ENCODE assay signal across 8 mouse cellular contexts in the genomic region with DNA sequence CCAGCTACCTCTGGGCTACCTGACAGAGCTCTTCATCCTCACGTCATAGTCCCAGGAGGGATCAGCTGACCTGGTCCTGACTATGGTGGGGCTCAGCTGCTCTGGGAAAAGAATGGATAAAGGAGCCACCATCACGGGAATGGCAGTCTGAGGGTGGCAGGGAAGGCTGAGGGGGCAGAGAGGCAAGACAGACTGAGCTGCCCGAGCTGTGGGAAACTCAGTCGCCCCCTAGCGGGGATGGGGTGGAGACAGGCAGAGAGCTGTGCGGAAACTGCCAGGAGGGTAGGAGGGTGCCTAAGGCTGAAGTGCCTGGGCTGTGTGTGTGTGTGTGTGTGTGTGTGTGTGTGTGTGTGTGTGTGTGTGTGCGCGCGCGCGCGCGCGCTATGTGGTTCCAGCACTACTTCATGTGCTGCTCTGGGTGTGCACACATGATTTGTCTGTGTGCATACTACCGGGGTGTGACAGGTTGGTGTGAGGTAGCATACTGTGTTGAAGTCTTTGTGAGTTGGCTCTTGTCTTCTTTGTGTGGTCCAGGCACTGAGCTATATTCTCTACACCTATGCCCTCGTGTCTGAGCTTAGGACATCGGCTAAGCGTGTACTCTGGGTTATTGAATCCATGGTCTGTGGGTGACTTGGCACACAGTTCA. TPM values are rescaled to one million over a fixed set of nuclear protein-coding genes. Genes with fewer than 3 reads are reported as not detected.
DNase-seq lines count a peak whose midpoint lies in the region; ATAC-seq lines count a peak whose summit lies in the region.

No protein-coding gene starts in this region.

- no peaks in the 10 kb centered on the region for H3K36me3 ChIP-seq in embryonic facial prominence, embryonic 11.5 days (replicated peaks; ENCODE audit: control insufficient read depth, insufficient read depth, low read depth, low read length)
- peaks cover 5% of the 10 kb centered on the region; the same call in 1 of the 2 replicates for H3K36me3 ChIP-seq in hindbrain, embryonic 14.5 days (replicated peaks; ENCODE audit: control insufficient read depth, insufficient read depth)
- H3K36me3 ChIP-seq in midbrain, embryonic 16.5 days (ENCODE audit: control insufficient read depth, insufficient read depth, low read length), result peaks cover 6% of the 10 kb centered on the region

- no peaks in the 10 kb centered on the region for H3K9me3 ChIP-seq in embryonic facial prominence, embryonic 11.5 days (replicated peaks; ENCODE audit: control insufficient read depth, low read length)
- H3K9me3 ChIP-seq in hindbrain, embryonic 14.5 days (ENCODE audit: control insufficient read depth, low read length), result no peaks in the 10 kb centered on the region
- no peaks in the 10 kb centered on the region for H3K9me3 ChIP-seq in midbrain, embryonic 16.5 days (replicated peaks; ENCODE audit: control insufficient read depth, low read length, poor library complexity, severe bottlenecking)

- H3K4me1 ChIP-seq in embryonic facial prominence, embryonic 11.5 days (ENCODE audit: control insufficient read depth, insufficient read depth, low read length), result no peaks in the 10 kb centered on the region
- H3K4me1 ChIP-seq in hindbrain, embryonic 14.5 days (replicated peaks; ENCODE audit: control insufficient read depth, insufficient read depth, low read length), result peaks cover 31% of the 10 kb centered on the region
- peaks cover 29% of the 10 kb centered on the region for H3K4me1 ChIP-seq in midbrain, embryonic 16.5 days (ENCODE audit: control insufficient read depth, insufficient read depth, low read length)

- H3K9ac ChIP-seq in embryonic facial prominence, embryonic 11.5 days (replicated peaks; ENCODE audit: low read length), result no peak overlapping the region
- H3K9ac ChIP-seq in hindbrain, embryonic 14.5 days, result no peak overlapping the region
- no peak overlapping the region for H3K9ac ChIP-seq in midbrain, embryonic 16.5 days (ENCODE audit: low read depth, low read length)

- H3K4me3 ChIP-seq in embryonic facial prominence, embryonic 11.5 days (ENCODE audit: low read depth, low read length), result no peak overlapping the region
- H3K4me3 ChIP-seq in hindbrain, embryonic 14.5 days (replicated peaks; ENCODE audit: low read length), result no peak overlapping the region
- peak overlapping the region; percentile 11; the same call in 1 of the 2 replicates for H3K4me3 ChIP-seq in midbrain, embryonic 16.5 days (ENCODE audit: low read depth, low read length)

- DNase-seq in heart, postnatal 36 days, result peak; percentile 20 to 37
- no peak for DNase-seq in heart, adult 11 months
- peak; percentile 67 to 80 for DNase-seq in adrenal gland, postnatal 36 days
- DNase-seq in embryonic facial prominence, embryonic 11.5 days (ENCODE audit: low spot score), result peak; percentile 57
- peak; percentile 33 for DNase-seq in hindbrain, embryonic 14.5 days (ENCODE audit: low spot score)
- peak; percentile 73 to 89 for DNase-seq in left cerebral cortex, postnatal 25 days (ENCODE audit: low spot score in 2 of 2)
- DNase-seq in spleen, postnatal 4 days (ENCODE audit: low spot score in 2 of 2), result peak; percentile 56 to 84

- intact Hi-C loops in heart, postnatal 36 days (cut with DNase I), result no loop called here
- intact Hi-C loops in left cerebral cortex, postnatal 25 days (cut with DNase I), result loop anchor here (2.0 kb wide), 1 partner anchor 26 kb away; the partner anchor contains the start of gene Kcnc1

- H3K4me2 ChIP-seq in embryonic facial prominence, embryonic 11.5 days (ENCODE audit: low read depth, low read length), result no peak overlapping the region
- peak overlapping the region; percentile 31 for H3K4me2 ChIP-seq in hindbrain, embryonic 14.5 days (replicated peaks)
- H3K4me2 ChIP-seq in midbrain, embryonic 16.5 days (ENCODE audit: low read length), result peak overlapping the region; percentile 45

- WGBS in embryonic facial prominence, embryonic 11.5 days, result 53% methylated on average over 18 of the region's 18 CpGs
- 60% methylated on average over 18 of the region's 18 CpGs for WGBS in hindbrain, embryonic 14.5 days
- 44% methylated on average over 15 of the region's 18 CpGs for WGBS in midbrain, embryonic 16.5 days

- 0 out of 2 replicates have a peak, but pooled peaks have one; percentile 54 for ATAC-seq in embryonic facial prominence, embryonic 11.5 days (replicated peaks; ENCODE audit: insufficient number of reproducible peaks, low FRiP score, low TSS enrichment, low read depth)
- peak; percentile 57 for ATAC-seq in hindbrain, embryonic 14.5 days (ENCODE audit: low FRiP score)
- peak; percentile 55 for ATAC-seq in midbrain, embryonic 16.5 days

- H3K27ac ChIP-seq in embryonic facial prominence, embryonic 11.5 days (replicated peaks; ENCODE audit: low read depth, low read length), result no peak overlapping the region
- H3K27ac ChIP-seq in hindbrain, embryonic 14.5 days, result peak overlapping the region; percentile 66
- H3K27ac ChIP-seq in midbrain, embryonic 16.5 days (ENCODE audit: low read length), result peak overlapping the region; percentile 84

- H3K27me3 ChIP-seq in embryonic facial prominence, embryonic 11.5 days (ENCODE audit: control insufficient read depth, insufficient read depth, low read length), result no peaks in the 10 kb centered on the region
- no peaks in the 10 kb centered on the region for H3K27me3 ChIP-seq in hindbrain, embryonic 14.5 days (ENCODE audit: control insufficient read depth, insufficient read depth, low read length)
- H3K27me3 ChIP-seq in midbrain, embryonic 16.5 days (ENCODE audit: control insufficient read depth, insufficient read depth, low read depth, low read length), result no peaks in the 10 kb centered on the region

RNA-seq across cellular contexts. Expression of gene Kcnc1, which starts 26.6 kb away (rescaled TPM):
- under 1 TPM; 0.14 to 0.17 TPM for total RNA-seq in heart, postnatal 36 days (2021)
- total RNA-seq in adrenal gland, postnatal 36 days (2021), result under 1 TPM; 0.13 to 0.16 TPM
- 0.55 and 1.3 TPM in 2 replicates for polyA plus RNA-seq in embryonic facial prominence, embryonic 11.5 days (2014; fragmentation: Nextera tagmentation; extraction: Ambion mirVana)
- polyA plus RNA-seq in hindbrain, embryonic 14.5 days (2014; fragmentation: Nextera tagmentation; extraction: Ambion mirVana), result 16.6 and 20.8 TPM in 2 replicates
- 100 to 1,000 TPM; 115 to 131 TPM for total RNA-seq in left cerebral cortex, postnatal 25 days (2021)
- polyA plus RNA-seq in midbrain, embryonic 16.5 days (2015; fragmentation: Nextera tagmentation; extraction: Ambion mirVana), result 10.1 and 11.4 TPM in 2 replicates

RNA-seq across cellular contexts. Expression of gene Myod1, which starts 46.6 kb away (rescaled TPM):
- total RNA-seq in heart, postnatal 36 days (2021), result not detected
- total RNA-seq in adrenal gland, postnatal 36 days (2021), result not detected
- 7.8 and 8.1 TPM in 2 replicates for polyA plus RNA-seq in embryonic facial prominence, embryonic 11.5 days (2014; fragmentation: Nextera tagmentation; extraction: Ambion mirVana)
- 0.10 and 0.11 TPM in 2 replicates for polyA plus RNA-seq in hindbrain, embryonic 14.5 days (2014; fragmentation: Nextera tagmentation; extraction: Ambion mirVana)
- under 1 TPM in 1 of 2 experiments, not detected in 1; 0.18 TPM for total RNA-seq in left cerebral cortex, postnatal 25 days (2021)
- 0.19 TPM in 1 of 2 replicates, not detected in the other for polyA plus RNA-seq in midbrain, embryonic 16.5 days (2015; fragmentation: Nextera tagmentation; extraction: Ambion mirVana)

Comparison
In these comparisons a context has a peak if more than half of its experiments do, and no peak if none do; other contexts are left out.
1. RNA of gene Kcnc1, which starts 26.6 kb away (total RNA-seq): 115 to 131 TPM in left cerebral cortex, postnatal 25 days; 0.14 to 0.17 TPM in heart, postnatal 36 days and 0.13 to 0.16 TPM in adrenal gland, postnatal 36 days; every median in the first group is over 10 times any median in the second.
2. Peak in every context shown above with its lines, with median percentiles within 50 percentile points of each other: ATAC-seq.